Mouse (Mus musculus) gastrocnemius, postnatal 14 days (tissue): Measurements from ENCODE around the gene Sorcs1. TPM values are rescaled to one million over a fixed set of nuclear protein-coding genes. Genes with fewer than 3 reads are reported as not detected.

Experiments
- DNase-seq: peaks from one replicate; pipeline ENCODE4 v3.0.0; 2021; ENCODE audit warnings: mixed read lengths
- intact Hi-C: fragments of 180-260 bp; cut with DNase I; formaldehyde crosslinking; loops from one replicate; pipeline ENCODE4 v1.15.1; 2025; ENCODE audit warnings: low total_unique reads
- microRNA-seq, 2 experiments: library from miRNA; unstranded; fragments of <30 nt; microRNA quantifications; one replicate each; pipeline ENCODE4 v1.2.0; 2021
- total RNA-seq, 2 experiments: library from RNA; stranded (reverse); gene quantifications; 2 replicates each; pipeline ENCODE4 v1.2.3; 2021

The Sorcs1 gene
- total RNA-seq, 2 experiments from 2014 or later, result 0.84 to 2.0 TPM

GRCm38 (mm10) chr19:50134656-50135055 lies 543.8 kb downstream of the Sorcs1 start:
- no peak for DNase-seq
- intact Hi-C loops, result no loop called here

- intact Hi-C loops, result no loop called here
- no peak for DNase-seq
Measured at GRCm38 (mm10) chr19:50105842-50106585, 572.4 kb downstream of the Sorcs1 start.

Small RNAs within 50 kb of the gene (microRNA-seq; reads per million reads assigned to microRNA genes)
- gene Gm27749, result 0 reads per million in 2 experiments
